Mouse (Mus musculus) liver, embryonic 14.5 days (tissue): ENCODE measurements around the gene Rpl13. TPM values are rescaled to one million over a fixed set of nuclear protein-coding genes. Genes with fewer than 3 reads are reported as not detected.

Source experiments
- ATAC-seq: fragments of 200-750 bp; cut with Nextera tagmentation; 2 replicates; pipeline ENCODE4 v1.8.0; 2017; ENCODE audit warnings: moderate number of reproducible peaks, mild to moderate bottlenecking, moderate library complexity; ENCODE audit not compliant: insufficient read depth
- DNase-seq, 3 experiments: peaks; one replicate each; pipeline ENCODE4 v3.0.0-alpha.2; 2012 to 2013; ENCODE audit warnings: low read depth in 3 of 3, low spot score in 3 of 3
- H3K27ac ChIP-seq: fragments of 300-500 bp; sonication (generic); 2 replicates; pipeline ENCODE4 v1.5.1; 2014; ENCODE audit warnings: moderate library complexity, mild to moderate bottlenecking, control low read depth, inconsistent platforms
- H3K27me3 ChIP-seq: fragments of 300-500 bp; sonication (generic); 2 replicates; pipeline ENCODE4 v1.6.1; 2014; ENCODE audit warnings: mild to moderate bottlenecking, low read length, moderate library complexity; ENCODE audit not compliant: control insufficient read depth, insufficient read depth
- H3K36me3 ChIP-seq: fragments of 300-500 bp; sonication (generic); replicated peaks from 2 replicates; pipeline ENCODE4 v1.6.1; 2014; ENCODE audit warnings: low read depth; ENCODE audit not compliant: control insufficient read depth, insufficient read depth
- H3K4me1 ChIP-seq, 2 experiments: fragments of 200-500 bp in 1 of 2; fragments of 300-500 bp in 1 of 2; sonication (generic) in 1 of 2; replicated peaks; 2 replicates each; pipeline ENCODE4 v1.6.1; 2012 to 2014; ENCODE audit warnings: antibody characterized with exemption in 1 of 2, inconsistent platforms in 1 of 2, low read length in 1 of 2; ENCODE audit not compliant: control insufficient read depth in 2 of 2, insufficient read depth in 2 of 2
- H3K4me2 ChIP-seq: fragments of 300-500 bp; sonication (generic); 2 replicates; pipeline ENCODE4 v1.6.1; 2014; ENCODE audit warnings: low read depth, mild to moderate bottlenecking, control low read depth, moderate library complexity
- H3K4me3 ChIP-seq, 2 experiments: fragments of 200-500 bp in 1 of 2; fragments of 300-500 bp in 1 of 2; sonication (generic) in 1 of 2; 2 replicates each; pipeline ENCODE4 v1.5.1; 2012 to 2014; ENCODE audit warnings: low read depth in 2 of 2, low read length in 2 of 2, mild to moderate bottlenecking in 2 of 2, control low read depth in 1 of 2, inconsistent platforms in 1 of 2, moderate library complexity in 1 of 2; ENCODE audit not compliant: insufficient read depth in 1 of 2
- H3K9ac ChIP-seq: fragments of 300-500 bp; sonication (generic); replicated peaks from 2 replicates; pipeline ENCODE4 v1.6.1; 2014; ENCODE audit warnings: mild to moderate bottlenecking, control low read depth, moderate library complexity
- H3K9me3 ChIP-seq: fragments of 300-500 bp; sonication (generic); 2 replicates; pipeline ENCODE4 v1.6.1; 2016; ENCODE audit warnings: low read length, mixed read lengths; ENCODE audit not compliant: control insufficient read depth
- CTCF ChIP-seq: IDR thresholded peaks from 2 replicates; pipeline ENCODE4 v1.5.1; 2016; ENCODE audit warnings: antibody characterized with exemption, low read depth, control low read depth
- EP300 ChIP-seq: IDR thresholded peaks from 2 replicates; pipeline ENCODE4 v1.6.1; 2016; ENCODE audit warnings: antibody characterized with exemption, low read depth
- WGBS: fragments of 180-500 bp; shearing (Covaris S2); extraction: QIAGEN DNeasy Blood & Tissue Kit; methylation state at CpG from one replicate; pipeline ENCODE4 v1.1.7; 2014; ENCODE audit not compliant: insufficient replicate concordance; 5-methylcytosine and 5-hydroxymethylcytosine counted together
- polyA plus RNA-seq, 2 experiments: library from polyadenylated mRNA; depleted of rRNA in 1 of 2; stranded (reverse) in 1 of 2; unstranded in 1 of 2; fragments of >200 nt; fragmentation: Nextera tagmentation in 1 of 2; extraction: Ambion mirVana in 1 of 2; gene quantifications; 2 replicates each; pipeline versions ENCODE4 v1.2.1 to v1.2.3; 2012 to 2014

Rpl13 gene
- polyA plus RNA-seq, 2 experiments = 1,179 to 1,385 TPM

- ATAC-seq (no peak), DNase-seq (no peak)
- H3K9ac ChIP-seq = no peak overlapping the region
- no peaks in the 10 kb centered on the region for H3K27me3 ChIP-seq
- H3K36me3 ChIP-seq = no peaks in the 10 kb centered on the region
- 33% methylated on average over 7 of the region's 7 CpGs for WGBS
- TF ChIP-seq CTCF (no peak), EP300 (no peak)
- H3K27ac ChIP-seq = no peak overlapping the region
- 0 out of 4 replicates have a peak, but pooled peaks cover 0 to 2% of the 10 kb centered on the region in 2 experiments for H3K4me1 ChIP-seq
- H3K4me2 ChIP-seq = no peak overlapping the region
- no peak overlapping the region for H3K4me3 ChIP-seq
- no peaks in the 10 kb centered on the region for H3K9me3 ChIP-seq
These were observed 33.3 kb downstream of the Rpl13 start for GRCm38 (mm10) chr8:123135406-123135805.

DNA sequence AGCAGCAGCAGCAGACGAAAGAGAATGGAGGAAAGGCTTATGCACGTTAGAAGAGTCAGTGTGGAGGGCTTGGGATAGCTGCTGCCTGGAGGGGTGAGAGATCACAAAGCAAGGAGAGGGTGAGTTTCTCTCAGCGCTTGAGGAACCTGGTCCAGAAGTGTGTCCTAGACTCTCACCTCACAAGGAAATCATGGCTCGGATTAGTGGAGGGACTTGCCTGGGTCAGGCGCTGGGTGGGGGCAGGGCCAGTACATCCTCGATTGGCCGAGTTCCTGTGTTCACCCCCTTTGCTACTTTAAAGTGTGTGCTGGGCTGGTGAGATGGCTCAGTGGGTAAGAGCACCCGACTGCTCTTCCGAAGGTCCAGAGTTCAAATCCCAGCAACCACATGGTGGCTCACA lies 33.7 kb downstream of the Rpl13 start:
- Histone ChIP-seq H3K27ac (no peak overlapping the region), H3K4me3 (no peak overlapping the region), H3K36me3 (no peaks in the 10 kb centered on the region), H3K4me2 (no peak overlapping the region), H3K9me3 (no peaks in the 10 kb centered on the region), H3K4me1 (0 out of 4 replicates have a peak, but pooled peaks cover 0 to 2% of the 10 kb centered on the region in 2 experiments), H3K27me3 (no peaks in the 10 kb centered on the region), H3K9ac (no peak overlapping the region)
- WGBS = 48% methylated on average over 9 of the region's 9 CpGs
- ATAC-seq (no peak), DNase-seq (no peak)
- no peak for TF ChIP-seq CTCF

DNA sequence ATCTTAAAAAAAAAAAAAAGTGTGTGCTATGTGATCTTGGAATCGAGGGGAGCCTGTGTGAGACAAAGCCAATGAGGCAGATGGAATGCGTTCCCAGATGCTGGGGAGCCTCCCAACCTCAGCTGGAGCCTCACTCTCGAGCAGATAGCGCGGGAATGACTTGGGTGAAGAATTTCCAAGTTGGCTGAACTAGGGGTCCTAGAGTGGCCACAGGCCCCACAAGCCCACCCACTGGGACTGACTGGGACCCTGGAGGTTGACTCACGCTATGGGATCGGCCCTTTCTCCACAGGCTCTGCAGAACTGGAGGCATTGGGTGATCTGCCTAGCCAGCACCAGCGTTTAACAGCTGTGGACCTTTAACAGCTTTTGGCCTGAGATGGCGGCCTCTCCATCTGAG lies 34.1 kb downstream of the Rpl13 start:
- Histone ChIP-seq H3K4me1 (0 out of 4 replicates have a peak, but pooled peaks cover 0 to 2% of the 10 kb centered on the region in 2 experiments), H3K27ac (no peak overlapping the region), H3K4me3 (no peak overlapping the region), H3K9me3 (no peaks in the 10 kb centered on the region), H3K4me2 (no peak overlapping the region), H3K9ac (no peak overlapping the region), H3K36me3 (no peaks in the 10 kb centered on the region), H3K27me3 (no peaks in the 10 kb centered on the region)
- DNase-seq (no peak), ATAC-seq (no peak)
- 64% methylated on average over 9 of the region's 9 CpGs for WGBS
- TF ChIP-seq CTCF (no peak), EP300 (no peak)

DNA sequence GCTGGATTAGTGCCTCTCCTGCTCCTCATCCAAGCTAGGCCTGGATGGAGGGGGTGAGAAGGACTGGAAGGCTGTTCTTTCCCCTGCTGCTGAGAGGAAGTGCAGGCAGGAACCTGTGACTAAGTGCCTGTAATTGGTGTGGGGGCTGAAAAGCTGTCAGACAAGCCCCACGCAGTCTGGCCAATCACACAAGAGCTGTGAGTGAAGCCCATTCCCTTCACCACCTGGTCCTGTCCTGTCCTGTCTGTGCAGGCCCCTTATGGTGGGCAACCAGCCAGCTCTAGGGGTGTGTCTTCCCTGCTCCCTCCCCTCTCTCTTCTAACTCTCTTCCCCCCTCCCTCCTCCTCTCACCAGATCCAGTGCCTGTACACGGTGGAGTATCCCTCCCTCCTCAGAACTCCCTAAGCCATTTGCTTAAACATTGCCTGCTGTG lies 35.5 kb downstream of the Rpl13 start:
- Histone ChIP-seq H3K4me1 (0 out of 4 replicates have a peak, but pooled peaks cover 0 to 2% of the 10 kb centered on the region in 2 experiments), H3K4me3 (no peak overlapping the region), H3K4me2 (no peak overlapping the region), H3K9ac (no peak overlapping the region), H3K9me3 (no peaks in the 10 kb centered on the region), H3K36me3 (no peaks in the 10 kb centered on the region), H3K27me3 (no peaks in the 10 kb centered on the region), H3K27ac (no peak overlapping the region)
- WGBS = 22% methylated on average over 2 of the region's 2 CpGs
- no peak for TF ChIP-seq EP300
- TF ChIP-seq CTCF = no peak
- ATAC-seq (no peak), DNase-seq (no peak)

DNA sequence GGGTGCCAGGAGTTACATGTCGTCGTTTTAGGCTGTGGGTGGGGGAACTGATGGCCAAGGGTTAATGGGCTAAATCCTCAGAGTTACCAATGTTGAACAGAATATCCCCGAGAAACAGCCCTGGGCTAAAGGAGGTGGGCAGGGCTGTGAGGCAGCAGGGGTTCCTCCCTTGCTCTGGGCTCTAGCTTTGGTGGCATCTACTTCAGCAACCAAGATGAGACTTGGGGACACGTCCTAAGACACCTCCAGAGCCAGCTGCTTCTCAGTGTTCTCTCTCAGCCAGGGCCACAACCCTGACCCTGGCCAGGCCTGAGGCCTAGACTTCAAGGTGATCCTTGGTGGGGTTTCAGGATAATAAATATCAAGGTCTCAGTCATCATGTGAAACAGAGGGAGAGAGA lies 36.6 kb downstream of the Rpl13 start:
- Histone ChIP-seq H3K4me2 (no peak overlapping the region), H3K4me1 (0 out of 4 replicates have a peak, but pooled peaks cover 0 to 2% of the 10 kb centered on the region in 2 experiments), H3K4me3 (no peak overlapping the region), H3K9me3 (no peaks in the 10 kb centered on the region), H3K27me3 (no peaks in the 10 kb centered on the region), H3K9ac (no peak overlapping the region), H3K27ac (no peak overlapping the region), H3K36me3 (no peaks in the 10 kb centered on the region)
- ATAC-seq (no peak), DNase-seq (no peak)
- TF ChIP-seq EP300 = no peak
- TF ChIP-seq CTCF = no peak
- 53% methylated on average over 4 of the region's 4 CpGs for WGBS
